Mouse (Mus musculus): ENCODE results near the gene Gstt3. TPM values are rescaled to one million over a fixed set of nuclear protein-coding genes. Genes with fewer than 3 reads are reported as not detected.

The Gstt3 gene
- polyA plus RNA-seq, 1 experiment from 2014 or later: 8.0 TPM

DNA sequence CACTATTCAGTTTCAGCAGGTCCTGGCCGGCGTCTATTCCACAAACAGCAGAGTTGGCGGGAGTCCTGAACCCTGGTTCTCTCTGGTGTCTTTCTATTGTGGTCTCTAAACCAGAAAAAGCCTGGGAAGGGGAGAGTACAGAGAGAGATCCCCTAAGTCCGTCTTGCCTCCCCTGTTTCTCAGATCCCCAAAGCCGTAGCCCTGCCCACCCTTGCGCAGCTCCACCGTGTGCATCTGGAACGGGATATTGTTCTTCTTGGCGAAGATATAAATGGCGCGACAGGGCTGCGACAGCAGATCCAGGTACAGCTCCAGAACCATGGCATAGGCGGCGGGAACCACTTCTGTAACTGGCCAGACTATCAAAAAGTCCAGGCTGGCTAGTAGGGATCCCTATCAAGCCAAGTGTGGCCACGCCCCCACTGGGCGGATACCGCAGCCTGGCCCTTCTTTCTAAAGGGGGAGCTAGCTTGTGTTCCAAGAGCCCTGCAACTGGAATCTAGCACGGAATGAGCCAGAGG lies 17.0 kb upstream of the Gstt3 start, which contains the start of gene Gstt1:
Gstt1 (minus strand) TSS at position 409 of the 521 bp plus-strand sequence.
- Histone ChIP-seq H3K9me3 (replicated peaks) (no peaks in the 10 kb centered on the region), H3K9ac (peak within 1 kb of the TSS; percentile 71), H3K4me2 (peak within 1 kb of the TSS; percentile 85), H3K27me3 (peaks cover 22% of the 10 kb centered on the region), H3K4me1 (replicated peaks) (peaks cover 29% of the 10 kb centered on the region), H3K27ac (peak within 1 kb of the TSS; percentile 51; the same call in 1 of the 2 replicates), H3K4me3 (replicated peaks) (peak within 1 kb of the TSS; percentile 65), H3K36me3 (no peaks in the 10 kb centered on the region)
- peak; percentile 73 for ATAC-seq (ENCODE audit: low read depth)
- DNase-seq: peak; percentile 57
- 2% methylated on average over 18 of the region's 18 CpGs for WGBS (ENCODE audit: insufficient replicate concordance)

DNA sequence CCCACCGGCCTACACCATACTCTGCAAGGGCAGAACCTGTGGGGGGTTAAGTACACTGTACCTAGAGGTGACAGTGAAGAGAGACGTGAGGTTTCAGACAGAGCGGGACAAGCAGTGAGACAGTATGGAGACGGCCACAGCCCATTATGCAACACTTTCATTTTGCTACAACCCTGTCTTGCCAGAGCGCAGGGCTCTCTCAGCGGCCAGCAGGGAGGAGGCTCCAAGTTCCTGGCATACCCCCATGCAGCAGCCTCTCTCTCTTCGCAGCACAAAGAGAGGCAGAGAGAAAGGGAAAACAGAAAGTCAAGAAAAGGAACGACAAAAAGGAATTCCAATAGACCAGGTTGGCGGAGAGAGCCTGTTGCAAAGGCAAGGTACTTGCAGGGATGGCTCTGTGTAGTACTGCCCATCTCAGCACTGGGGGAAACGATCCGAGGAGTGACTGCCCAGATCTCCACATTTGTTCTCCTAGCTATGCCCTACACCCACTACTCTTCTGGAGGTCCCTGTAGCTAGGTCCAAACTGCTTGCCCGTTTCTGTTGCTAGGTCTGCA lies 16.5 kb upstream of the Gstt3 start:
- Histone ChIP-seq H3K4me2 (peak overlapping the region; percentile 85), H3K4me3 (replicated peaks) (peak overlapping the region; percentile 65), H3K9ac (peak overlapping the region; percentile 71), H3K9me3 (replicated peaks) (no peaks in the 10 kb centered on the region), H3K27ac (peak overlapping the region; percentile 51; the same call in 1 of the 2 replicates), H3K27me3 (peaks cover 22% of the 10 kb centered on the region), H3K4me1 (replicated peaks) (peaks cover 29% of the 10 kb centered on the region), H3K36me3 (no peaks in the 10 kb centered on the region)
- no peak for DNase-seq
- WGBS (ENCODE audit: insufficient replicate concordance): 1% methylated on average over 12 of the region's 12 CpGs
- ATAC-seq (ENCODE audit: low read depth): peak; percentile 42

DNA sequence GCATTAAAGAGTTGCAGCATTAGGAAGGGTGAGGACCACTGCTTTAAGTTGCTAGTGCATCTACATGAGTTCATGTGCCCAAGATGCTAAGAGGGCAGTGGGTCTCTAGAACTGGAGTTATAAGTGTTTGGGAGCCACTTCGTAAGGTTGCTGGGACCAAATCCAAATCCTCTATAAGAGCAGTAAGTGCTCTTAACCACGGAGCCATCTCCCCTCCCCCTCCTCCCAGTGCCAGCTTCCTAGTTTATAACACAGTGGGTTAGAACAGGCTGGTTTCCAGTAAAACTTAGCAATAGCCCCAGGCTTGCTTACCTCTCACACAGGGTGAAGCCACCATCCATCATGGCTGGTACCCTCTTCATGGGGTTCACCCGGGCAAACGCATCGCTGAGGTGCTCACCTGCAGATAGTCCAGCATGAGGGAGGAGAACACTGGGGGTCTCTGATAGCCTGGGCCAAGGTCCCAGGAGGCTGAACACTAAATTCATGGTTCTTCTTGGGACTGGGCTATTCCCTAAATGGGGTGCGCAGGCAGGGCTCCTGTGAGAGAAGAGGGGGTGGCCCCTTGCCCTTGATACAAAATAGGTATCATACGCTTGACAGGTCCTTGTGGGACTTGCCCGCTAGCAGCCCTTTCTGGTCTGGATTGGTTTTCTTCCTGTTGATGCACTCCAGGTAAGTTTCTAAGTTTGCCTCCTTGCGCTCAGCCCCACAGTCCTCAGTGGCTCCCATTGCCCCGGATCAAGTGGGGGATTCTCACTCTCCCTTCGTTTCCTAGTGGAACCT lies 15.7 kb upstream of the Gstt3 start:
- peaks cover 29% of the 10 kb centered on the region for H3K4me1 ChIP-seq (replicated peaks)
- no peaks in the 10 kb centered on the region for H3K36me3 ChIP-seq
- WGBS (ENCODE audit: insufficient replicate concordance): 38% methylated on average over 11 of the region's 11 CpGs
- no peaks in the 10 kb centered on the region for H3K9me3 ChIP-seq (replicated peaks)
- H3K9ac ChIP-seq: peak overlapping the region; percentile 71
- peaks cover 22% of the 10 kb centered on the region for H3K27me3 ChIP-seq
- peak overlapping the region; percentile 65 for H3K4me3 ChIP-seq (replicated peaks)
- H3K27ac ChIP-seq: no peak overlapping the region
- H3K4me2 ChIP-seq: peak overlapping the region; percentile 85
- DNase-seq (no peak), ATAC-seq (ENCODE audit: low read depth) (no peak)

DNA sequence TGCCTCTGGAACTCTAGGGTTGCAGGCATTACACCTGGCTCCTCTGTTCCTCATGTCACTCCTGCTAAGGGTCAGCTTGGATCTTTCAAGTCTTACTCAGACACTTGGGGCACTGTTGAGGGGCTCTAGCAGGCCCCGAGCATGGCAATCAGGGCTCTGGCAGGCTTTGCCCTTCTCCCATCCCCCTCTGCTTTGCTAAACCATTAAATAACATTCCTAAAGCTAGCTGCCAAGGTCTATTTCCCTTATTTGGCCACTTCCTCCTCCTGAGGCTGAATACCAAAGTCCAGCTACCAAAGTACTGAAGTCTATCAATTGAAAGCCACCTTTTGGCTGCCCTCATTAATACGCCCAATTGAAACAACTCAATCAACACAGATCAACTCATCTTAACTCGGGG lies 13.7 kb upstream of the Gstt3 start:
- H3K4me1 ChIP-seq (replicated peaks): peaks cover 33% of the 10 kb centered on the region
- H3K27ac ChIP-seq: no peak overlapping the region; the same call in 1 of the 2 replicates
- WGBS (ENCODE audit: insufficient replicate concordance): 25% methylated on average over 3 of the region's 3 CpGs
- H3K27me3 ChIP-seq: peaks cover 10% of the 10 kb centered on the region; the same call in 1 of the 2 replicates
- ATAC-seq (ENCODE audit: low read depth) (no peak), DNase-seq (no peak)
- no peak overlapping the region for H3K4me3 ChIP-seq (replicated peaks)
- peak overlapping the region; percentile 28 for H3K4me2 ChIP-seq
- no peak overlapping the region for H3K9ac ChIP-seq
- no peaks in the 10 kb centered on the region for H3K9me3 ChIP-seq (replicated peaks)
- H3K36me3 ChIP-seq: no peaks in the 10 kb centered on the region

DNA sequence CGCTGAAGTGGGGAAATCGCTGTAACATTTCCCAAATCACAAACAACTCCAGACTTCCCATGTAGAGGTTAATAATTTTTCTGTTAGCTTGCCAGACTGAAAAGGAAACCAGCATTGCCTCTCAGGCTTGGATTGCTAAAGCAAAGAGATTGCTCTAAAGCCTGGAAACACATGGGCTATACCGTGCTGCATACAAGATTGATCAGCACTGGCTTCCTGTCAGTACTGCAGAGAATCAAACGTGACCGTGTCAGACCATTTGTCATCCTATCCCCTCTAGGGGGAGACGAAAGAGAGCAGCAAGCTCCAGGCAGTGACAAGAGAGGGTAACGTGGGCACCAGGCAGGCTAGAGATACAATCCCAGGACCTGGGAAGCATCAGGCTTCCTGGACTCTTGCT lies 9.6 kb upstream of the Gstt3 start:
- 19% methylated on average over 7 of the region's 7 CpGs for WGBS (ENCODE audit: insufficient replicate concordance)
- no peak for DNase-seq
- peak overlapping the region; percentile 72; the same call in 1 of the 2 replicates for H3K27ac ChIP-seq
- no peak overlapping the region for H3K4me2 ChIP-seq
- H3K4me3 ChIP-seq (replicated peaks): no peak overlapping the region
- ATAC-seq (ENCODE audit: low read depth): no peak
- H3K36me3 ChIP-seq: no peaks in the 10 kb centered on the region
- H3K4me1 ChIP-seq (replicated peaks): peaks cover 8% of the 10 kb centered on the region; the same call in 1 of the 2 replicates
- no peak overlapping the region for H3K9ac ChIP-seq
- no peaks in the 10 kb centered on the region for H3K9me3 ChIP-seq (replicated peaks)
- no peaks in the 10 kb centered on the region for H3K27me3 ChIP-seq

DNA sequence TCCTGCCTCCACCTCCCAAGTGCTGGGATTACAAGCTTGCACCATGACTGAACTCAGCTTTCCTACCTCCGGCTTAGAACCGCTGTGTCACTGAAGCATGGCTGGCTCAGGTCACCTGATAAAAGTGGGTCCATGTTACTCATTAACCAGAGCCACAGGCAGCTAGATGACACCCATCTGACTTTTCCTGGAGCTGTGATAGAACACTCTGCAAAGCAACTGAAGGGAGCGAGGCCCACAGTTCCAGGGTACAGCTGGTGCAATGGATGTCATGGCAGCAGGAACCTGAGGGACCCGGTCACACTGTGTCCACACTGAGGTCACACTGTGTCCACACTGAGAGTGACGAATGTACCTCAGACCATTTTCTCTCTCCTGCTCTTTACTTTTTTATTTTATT lies 8.6 kb upstream of the Gstt3 start:
- 62% methylated on average over 5 of the region's 5 CpGs for WGBS (ENCODE audit: insufficient replicate concordance)
- Histone ChIP-seq H3K9me3 (replicated peaks) (no peaks in the 10 kb centered on the region), H3K4me1 (replicated peaks) (peaks cover 8% of the 10 kb centered on the region; the same call in 1 of the 2 replicates), H3K9ac (no peak overlapping the region), H3K4me2 (no peak overlapping the region), H3K36me3 (no peaks in the 10 kb centered on the region), H3K27me3 (0 out of 2 replicates have a peak, but pooled peaks cover 3% of the 10 kb centered on the region), H3K4me3 (replicated peaks) (no peak overlapping the region), H3K27ac (peak overlapping the region; percentile 72; the same call in 1 of the 2 replicates)
- peak; percentile 90 for ATAC-seq (ENCODE audit: low read depth)
- peak; percentile 9 for DNase-seq

DNA sequence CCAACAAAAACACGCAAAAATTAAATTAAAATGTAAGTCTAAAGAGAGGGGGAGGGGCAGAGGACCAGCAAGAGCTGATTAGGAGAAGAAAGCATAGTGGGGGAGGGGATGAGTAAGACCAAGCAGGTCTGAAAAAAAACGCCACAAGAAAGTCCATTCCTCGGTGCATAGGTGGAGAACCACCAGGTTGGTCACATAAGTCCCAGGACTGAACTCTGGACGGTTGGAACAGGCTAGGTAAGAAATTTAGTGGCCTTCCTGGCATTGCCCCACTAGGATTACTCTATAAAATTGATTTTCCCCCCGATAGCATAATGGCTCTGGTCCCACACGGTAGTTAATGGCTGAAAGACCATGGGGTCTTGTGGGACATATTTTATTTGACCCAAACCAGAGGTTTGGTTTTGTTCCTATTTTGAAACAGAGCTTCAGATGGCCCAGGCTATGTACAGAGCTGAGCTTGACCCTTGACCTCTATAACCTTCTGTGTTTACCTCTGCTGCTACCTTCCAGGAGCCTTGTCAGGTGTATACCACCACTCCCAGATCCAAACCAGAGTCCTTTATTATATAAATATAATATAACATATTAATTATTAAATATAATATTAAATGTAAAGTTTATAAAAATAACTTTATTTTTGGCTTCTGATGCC lies 8.0 kb upstream of the Gstt3 start:
- Histone ChIP-seq H3K4me1 (replicated peaks) (peaks cover 8% of the 10 kb centered on the region; the same call in 1 of the 2 replicates), H3K9ac (no peak overlapping the region), H3K36me3 (no peaks in the 10 kb centered on the region), H3K9me3 (replicated peaks) (no peaks in the 10 kb centered on the region), H3K27me3 (0 out of 2 replicates have a peak, but pooled peaks cover 7% of the 10 kb centered on the region), H3K4me3 (replicated peaks) (no peak overlapping the region), H3K4me2 (no peak overlapping the region), H3K27ac (peak overlapping the region; percentile 23; the same call in 1 of the 2 replicates)
- DNase-seq (no peak), ATAC-seq (ENCODE audit: low read depth) (peak; percentile 51; the same call in 1 of the 2 replicates)
- 58% methylated on average over 6 of the region's 6 CpGs for WGBS (ENCODE audit: insufficient replicate concordance)

DNA sequence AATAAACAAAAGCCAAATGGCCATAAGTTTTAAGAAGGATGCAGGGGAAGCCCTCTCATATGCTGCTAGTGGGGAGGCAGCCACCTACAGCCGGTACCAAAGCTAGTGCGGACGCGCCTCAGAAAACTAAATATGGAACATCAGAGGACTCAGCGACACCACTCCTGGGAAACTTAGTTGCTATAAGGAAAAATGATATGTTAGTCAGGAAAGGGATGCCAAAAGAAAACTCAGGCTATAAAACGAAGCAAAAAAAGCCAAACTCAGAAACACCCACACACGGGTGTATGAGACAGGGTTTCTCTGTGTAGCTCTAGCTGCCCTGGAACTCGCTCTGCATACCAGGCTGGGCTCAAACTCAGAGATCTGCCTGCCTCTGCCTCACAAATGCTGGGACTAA lies 7.1 kb upstream of the Gstt3 start:
- H3K27ac ChIP-seq: no peak overlapping the region
- ATAC-seq (ENCODE audit: low read depth): no peak
- peaks cover 15% of the 10 kb centered on the region; the same call in 1 of the 2 replicates for H3K27me3 ChIP-seq
- WGBS (ENCODE audit: insufficient replicate concordance): 84% methylated on average over 8 of the region's 8 CpGs
- peaks cover 4% of the 10 kb centered on the region; the same call in 1 of the 2 replicates for H3K4me1 ChIP-seq (replicated peaks)
- H3K4me2 ChIP-seq: no peak overlapping the region
- no peaks in the 10 kb centered on the region for H3K9me3 ChIP-seq (replicated peaks)
- H3K36me3 ChIP-seq: no peaks in the 10 kb centered on the region
- no peak overlapping the region for H3K9ac ChIP-seq
- no peak for DNase-seq
- H3K4me3 ChIP-seq (replicated peaks): no peak overlapping the region

DNA sequence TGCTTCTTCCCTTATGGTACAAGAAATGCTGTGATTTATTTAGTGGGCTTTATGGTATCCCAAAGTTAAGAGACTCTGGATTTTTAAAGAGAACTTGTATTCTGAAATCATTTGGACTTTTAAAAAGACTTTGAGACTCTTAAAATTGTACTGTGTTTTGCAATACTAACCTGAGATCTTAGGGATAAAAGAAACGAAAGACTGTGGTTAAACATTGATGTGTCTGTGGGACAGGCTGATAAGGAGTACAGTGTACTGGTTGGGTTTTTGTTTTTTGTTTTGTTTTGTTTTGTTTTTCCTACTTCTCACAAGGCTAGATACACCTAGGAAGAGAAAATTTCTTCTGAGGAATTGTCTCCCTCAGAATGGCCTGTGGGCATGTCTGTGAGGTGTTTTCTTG lies 4.2 kb upstream of the Gstt3 start:
- DNase-seq (no peak), ATAC-seq (ENCODE audit: low read depth) (no peak)
- no peak overlapping the region for H3K9ac ChIP-seq
- H3K4me1 ChIP-seq (replicated peaks): 0 out of 2 replicates have a peak, but pooled peaks cover 3% of the 10 kb centered on the region
- peaks cover 39% of the 10 kb centered on the region for H3K27me3 ChIP-seq
- H3K4me2 ChIP-seq: no peak overlapping the region
- 19% methylated on average over 1 of the region's 1 CpGs for WGBS (ENCODE audit: insufficient replicate concordance)
- no peak overlapping the region for H3K4me3 ChIP-seq (replicated peaks)
- no peaks in the 10 kb centered on the region for H3K9me3 ChIP-seq (replicated peaks)
- H3K27ac ChIP-seq: no peak overlapping the region
- H3K36me3 ChIP-seq: no peaks in the 10 kb centered on the region

DNA sequence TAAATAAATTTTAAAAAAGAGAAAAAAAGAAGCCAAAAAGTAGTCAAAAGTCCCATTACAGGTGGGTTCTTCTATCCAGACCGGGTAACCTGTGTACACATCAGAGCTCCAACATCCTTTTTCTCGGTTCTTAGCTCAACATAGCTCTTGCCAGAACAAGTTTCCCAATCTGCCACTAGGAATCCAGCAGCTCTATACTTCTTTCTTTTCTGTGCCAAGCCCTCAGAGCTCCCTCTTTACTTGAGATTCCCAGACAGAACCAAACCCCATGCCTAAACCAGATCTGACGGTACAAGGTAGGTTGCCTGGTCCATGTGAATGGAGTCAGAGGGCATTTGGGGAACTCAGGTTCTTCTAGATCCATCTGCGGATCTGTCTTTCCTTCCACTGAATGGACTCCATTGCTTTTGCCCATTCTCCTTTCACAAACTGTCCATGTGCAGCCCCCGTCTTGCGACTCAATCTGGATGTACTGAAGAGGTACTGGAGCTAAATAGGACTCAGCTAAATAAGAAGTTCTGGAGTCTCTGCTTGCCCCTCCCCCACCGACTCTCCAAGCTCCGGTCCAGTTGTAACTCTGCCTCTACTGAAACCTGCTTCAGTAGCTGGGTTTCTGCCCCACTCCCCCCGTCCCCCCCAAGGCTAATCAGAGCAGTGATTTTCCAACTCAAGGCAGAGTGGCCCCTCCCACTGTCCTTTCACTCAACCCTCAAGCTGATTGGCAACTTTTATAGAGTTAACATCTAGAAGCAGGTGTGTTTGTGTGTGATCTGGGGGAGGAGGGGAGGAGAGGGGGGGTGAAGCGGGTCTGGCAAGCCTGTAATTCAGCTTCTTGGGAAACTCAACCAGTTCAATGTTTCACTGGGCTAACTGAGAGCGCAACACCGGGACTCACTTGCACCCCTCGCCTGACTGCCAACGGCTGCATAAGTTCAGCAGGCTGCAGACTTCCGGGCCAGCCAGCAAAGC lies 1.7 kb downstream of the Gstt3 start:
- ATAC-seq (ENCODE audit: low read depth) (no peak), DNase-seq (no peak)
- no peak overlapping the region for H3K9ac ChIP-seq
- peaks cover 9% of the 10 kb centered on the region; the same call in 1 of the 2 replicates for H3K4me1 ChIP-seq (replicated peaks)
- 0 out of 2 replicates have a peak overlapping the region, but pooled peaks have one; percentile 1 for H3K4me3 ChIP-seq (replicated peaks)
- H3K27me3 ChIP-seq: peaks cover 73% of the 10 kb centered on the region
- no peaks in the 10 kb centered on the region for H3K36me3 ChIP-seq
- H3K27ac ChIP-seq: no peak overlapping the region
- WGBS (ENCODE audit: insufficient replicate concordance): 32% methylated on average over 15 of the region's 15 CpGs
- no peaks in the 10 kb centered on the region for H3K9me3 ChIP-seq (replicated peaks)
- H3K4me2 ChIP-seq: peak overlapping the region; percentile 63

All from liver, embryonic 13.5 days (tissue).